In the genomic region with DNA sequence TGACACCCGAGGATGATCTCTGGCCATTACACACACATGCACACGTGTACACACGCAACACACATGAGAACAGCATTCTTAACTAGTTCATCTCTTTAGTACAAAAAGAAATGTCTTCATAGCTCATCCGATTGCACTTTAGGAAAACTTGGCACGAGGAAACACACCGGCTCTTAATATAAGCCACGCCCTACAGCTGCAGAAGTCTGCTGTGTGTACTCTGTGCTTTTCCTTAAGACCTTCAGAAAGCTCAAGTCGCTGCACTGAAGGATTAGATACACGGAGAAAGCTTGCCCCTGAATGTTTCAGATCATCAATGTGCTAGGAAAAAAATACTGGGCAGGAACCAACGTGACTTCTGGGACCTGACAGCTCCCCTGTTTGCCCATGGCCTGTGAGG, we compare ENCODE assay signal across 21 mouse cellular contexts. TPM values are rescaled to one million over a fixed set of nuclear protein-coding genes. Genes with fewer than 3 reads are reported as not detected.
"Had no signal": no experiment of that assay in that cellular context is flagged by ENCODE, and none has a peak within 500 bp of the region (broad histone marks: within the 10 kb centered on the region; RNA-seq: fewer than 3 reads in every experiment).

No protein-coding gene starts in this region.

- DNase-seq: kidney, adult 11 months; kidney, adult 8-10 months; kidney, postnatal 10 days; kidney, postnatal 36 days; layer of hippocampus, postnatal 36 days; left cerebral cortex, postnatal 4 days; liver, embryonic 13.5 days; lung, embryonic 14.5 days; midbrain, embryonic 14.5 days; thymus, postnatal 36 days had no signal

- H3K27me3 ChIP-seq: kidney, embryonic 15.5 days; limb, embryonic 13.5 days; liver, embryonic 13.5 days had no signal

- H3K4me1 ChIP-seq: liver, embryonic 13.5 days had no signal

- H3K9ac ChIP-seq: kidney, embryonic 15.5 days; limb, embryonic 13.5 days; liver, embryonic 13.5 days; lung, embryonic 14.5 days had no signal

- H3K4me3 ChIP-seq: kidney, embryonic 15.5 days; left cerebral cortex, adult 2 months; limb, embryonic 13.5 days; liver, embryonic 13.5 days had no signal

- H3K4me2 ChIP-seq: kidney, embryonic 15.5 days; limb, embryonic 13.5 days; liver, embryonic 13.5 days; lung, embryonic 14.5 days; midbrain, embryonic 11.5 days had no signal

- H3K9me3 ChIP-seq: kidney, embryonic 15.5 days; limb, embryonic 13.5 days; liver, embryonic 13.5 days had no signal

- H3K36me3 ChIP-seq: kidney, embryonic 15.5 days; limb, embryonic 13.5 days; liver, embryonic 13.5 days had no signal

- H3K27ac ChIP-seq: kidney, embryonic 15.5 days; left cerebral cortex, adult 2 months; limb, embryonic 13.5 days; liver, embryonic 13.5 days had no signal

RNA-seq across cellular contexts. Expression of gene March10, which starts 56.7 kb away (rescaled TPM):
- polyA plus RNA-seq: limb, embryonic 13.5 days; liver, adult 2 months; liver, embryonic 13.5 days; liver, embryonic 16.5 days; lung, embryonic 14.5 days; midbrain, embryonic 11.5 days; neural tube, embryonic 11.5 days; small intestine, adult 2 months; spleen, adult 2 months; thymus, postnatal 0 days; urinary bladder, adult 2 months had no signal
